13 mouse cellular contexts compared by ENCODE assay signal in genomic region chr3:149603865-149604264, GRCm38 (mm10).
DNase-seq lines count a peak whose midpoint lies in the region; ATAC-seq and TF ChIP-seq lines count a peak whose summit lies in the region.
"Had no signal": no experiment of that assay in that cellular context is flagged by ENCODE, and none has a peak within 500 bp of the region (broad histone marks: within the 10 kb centered on the region; RNA-seq: fewer than 3 reads in every experiment).

No protein-coding gene starts in this region.

- DNase-seq in forebrain, embryonic 11.5 days (ENCODE audit: low spot score): peak; percentile 50
- DNase-seq in forebrain, embryonic 10.5 days (ENCODE audit: extremely low spot score, low spot score): no peak
- peak; percentile 42 for DNase-seq in lung, postnatal 10 days
- DNase-seq in lung, adult 2 months: no peak
- DNase-seq in gonadal fat pad, adult 2 months (ENCODE audit: low read depth): peak; percentile 28
- DNase-seq in retina, postnatal 7 days (ENCODE audit: low read depth, low spot score): peak; percentile 36
- no peak for DNase-seq in frontal cortex, postnatal 36 days (ENCODE audit: low spot score in 2 of 2)
- DNase-seq in right cerebral cortex, adult 18-20 months: no peak
- DNase-seq: heart, adult 2 months; heart, postnatal 14 days; liver, postnatal 0 days; thymus, postnatal 36 days had no signal

- no peaks in the 10 kb centered on the region for H3K9me3 ChIP-seq in forebrain, embryonic 11.5 days (ENCODE audit: control insufficient read depth, low read length)
- H3K9me3 ChIP-seq in forebrain, embryonic 10.5 days: no peaks in the 10 kb centered on the region

- no peak overlapping the region for H3K4me3 ChIP-seq in forebrain, embryonic 11.5 days (ENCODE audit: low read depth, low read length)
- no peak overlapping the region for H3K4me3 ChIP-seq in forebrain, embryonic 10.5 days
- no peak overlapping the region for H3K4me3 ChIP-seq in lung, adult 2 months (replicated peaks; ENCODE audit: extremely low read depth, low read depth, low read length)
- H3K4me3 ChIP-seq: heart, adult 2 months had no signal

- no peak for TF ChIP-seq POLR2A in lung, adult 2 months (IDR thresholded peaks at IDR 0.05; ENCODE audit: borderline replicate concordance, extremely low read depth, low read depth, low read length)

- H3K36me3 ChIP-seq in forebrain, embryonic 11.5 days (ENCODE audit: control insufficient read depth, insufficient read depth, low read length): no peaks in the 10 kb centered on the region
- H3K36me3 ChIP-seq in forebrain, embryonic 10.5 days (replicated peaks): no peaks in the 10 kb centered on the region

- no peaks in the 10 kb centered on the region for H3K4me1 ChIP-seq in forebrain, embryonic 11.5 days (replicated peaks; ENCODE audit: control insufficient read depth, insufficient read depth, low read length)
- peaks cover 12% of the 10 kb centered on the region for H3K4me1 ChIP-seq in forebrain, embryonic 10.5 days
- no peaks in the 10 kb centered on the region for H3K4me1 ChIP-seq in lung, adult 2 months (ENCODE audit: control insufficient read depth, insufficient read depth, low read length)

- 0 out of 2 replicates have a peak, but pooled peaks have one; percentile 53 for ATAC-seq in forebrain, embryonic 11.5 days (replicated peaks; ENCODE audit: low FRiP score)
- ATAC-seq: CD4-positive, CD25-positive, alpha-beta regulatory T cell, adult 4 months; liver, postnatal 0 days had no signal

- H3K27ac ChIP-seq in forebrain, embryonic 11.5 days (ENCODE audit: low read depth, low read length): no peak overlapping the region
- H3K27ac ChIP-seq in forebrain, embryonic 10.5 days: no peak overlapping the region
- H3K27ac ChIP-seq: heart, adult 2 months had no signal

- H3K4me2 ChIP-seq in forebrain, embryonic 11.5 days (ENCODE audit: low read depth, low read length, severe bottlenecking): no peak overlapping the region

- H3K27me3 ChIP-seq in forebrain, embryonic 11.5 days (ENCODE audit: control insufficient read depth, insufficient read depth, low read length): no peaks in the 10 kb centered on the region
- H3K27me3 ChIP-seq in forebrain, embryonic 10.5 days (ENCODE audit: poor library complexity, severe bottlenecking): peaks cover 9% of the 10 kb centered on the region; the same call in 1 of the 2 replicates

- 29% methylated on average over 5 of the region's 5 CpGs for WGBS in forebrain, embryonic 11.5 days
- 42% methylated on average over 5 of the region's 5 CpGs for WGBS in forebrain, embryonic 10.5 days
- WGBS in lung, adult 2 months: 62% methylated on average over 5 of the region's 5 CpGs

- no peak overlapping the region for H3K9ac ChIP-seq in forebrain, embryonic 11.5 days (ENCODE audit: low read length)
- H3K9ac ChIP-seq: liver, postnatal 0 days had no signal

- TF ChIP-seq CTCF in lung, adult 2 months (IDR thresholded peaks at IDR 0.05; ENCODE audit: insufficient read depth, low read length): no peak

Comparison
In these comparisons a context has a peak if more than half of its experiments do, and no peak if none do; other contexts are left out.
1. DNase-seq: peak in forebrain, embryonic 11.5 days (single experiment), lung, postnatal 10 days (single experiment), gonadal fat pad, adult 2 months (single experiment) and retina, postnatal 7 days (single experiment); none in forebrain, embryonic 10.5 days (single experiment), lung, adult 2 months (single experiment), frontal cortex, postnatal 36 days (0 of 2) and right cerebral cortex, adult 18-20 months (single experiment).